Mouse (Mus musculus) 3T3-L1 (cell line): ENCODE data around the gene 6330409D20Rik.

ENCODE experiments used
- DNase-seq: peaks from one replicate; pipeline ENCODE4 v3.0.0-alpha.2; 2015; ENCODE audit warnings: low read depth, low spot score

The 6330409D20Rik gene

DNA sequence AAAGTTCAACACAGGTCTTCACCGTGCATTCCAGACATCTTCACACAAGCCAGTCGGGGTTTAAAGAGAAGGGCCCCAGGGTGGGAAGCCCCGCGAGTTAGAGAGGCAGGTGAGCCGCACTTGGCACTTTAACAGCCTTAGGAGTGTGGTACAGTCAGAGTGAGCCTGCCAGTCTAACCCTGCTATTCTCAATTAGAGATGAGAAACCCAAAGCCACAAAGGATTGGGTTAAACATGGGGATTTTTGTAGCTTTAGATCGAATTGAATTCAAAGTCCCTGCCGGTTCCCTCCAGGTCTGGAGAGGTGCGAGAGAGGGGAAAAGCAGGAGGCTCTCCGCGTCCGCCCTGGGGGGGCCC is at the start of gene 6330409D20Rik:
TSS of gene 6330409D20Rik (minus strand) at position 101 of the 357 bp plus-strand sequence.
- DNase-seq, result no peak

DNA sequence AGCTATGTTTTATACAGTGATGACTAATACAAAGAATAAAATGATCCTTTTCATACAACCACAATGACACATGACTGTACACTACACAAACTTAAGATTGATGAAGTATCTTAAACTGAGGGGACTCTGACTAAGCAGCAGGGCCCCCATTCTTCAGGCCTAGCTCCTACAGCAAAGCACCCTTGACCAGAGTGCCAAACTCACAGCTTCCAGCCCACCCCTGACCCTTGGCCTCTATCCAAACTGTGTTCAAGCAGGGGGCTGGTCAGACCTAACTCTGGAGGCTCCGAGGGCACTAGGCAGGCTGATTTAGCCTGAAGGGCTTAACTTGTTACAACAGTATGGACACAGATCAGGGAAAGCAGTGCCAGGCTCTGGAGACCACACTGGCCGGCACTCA is 47.8 kb upstream of the 6330409D20Rik start:
- peak; percentile 58 for DNase-seq

DNA sequence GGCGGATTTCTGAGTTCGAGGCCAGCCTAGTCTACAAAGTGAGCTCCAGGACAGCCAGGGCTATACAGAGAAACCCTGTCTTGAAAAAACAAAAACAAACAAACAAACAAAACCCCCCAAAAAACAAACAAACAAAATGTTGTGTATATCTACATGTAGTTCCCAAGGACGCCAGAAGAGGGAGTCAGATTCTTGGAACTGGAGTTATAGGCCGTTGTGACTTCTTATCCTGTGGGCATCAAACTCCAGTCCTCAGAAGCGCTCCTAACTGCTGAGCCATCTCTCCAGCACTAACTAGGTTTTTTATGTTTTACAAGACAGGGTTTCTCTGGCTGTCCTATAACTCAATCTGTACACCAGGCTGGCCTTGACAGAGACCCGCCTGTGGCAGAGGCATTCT is 46.4 kb upstream of the 6330409D20Rik start:
- DNase-seq, result peak; percentile 77

DNA sequence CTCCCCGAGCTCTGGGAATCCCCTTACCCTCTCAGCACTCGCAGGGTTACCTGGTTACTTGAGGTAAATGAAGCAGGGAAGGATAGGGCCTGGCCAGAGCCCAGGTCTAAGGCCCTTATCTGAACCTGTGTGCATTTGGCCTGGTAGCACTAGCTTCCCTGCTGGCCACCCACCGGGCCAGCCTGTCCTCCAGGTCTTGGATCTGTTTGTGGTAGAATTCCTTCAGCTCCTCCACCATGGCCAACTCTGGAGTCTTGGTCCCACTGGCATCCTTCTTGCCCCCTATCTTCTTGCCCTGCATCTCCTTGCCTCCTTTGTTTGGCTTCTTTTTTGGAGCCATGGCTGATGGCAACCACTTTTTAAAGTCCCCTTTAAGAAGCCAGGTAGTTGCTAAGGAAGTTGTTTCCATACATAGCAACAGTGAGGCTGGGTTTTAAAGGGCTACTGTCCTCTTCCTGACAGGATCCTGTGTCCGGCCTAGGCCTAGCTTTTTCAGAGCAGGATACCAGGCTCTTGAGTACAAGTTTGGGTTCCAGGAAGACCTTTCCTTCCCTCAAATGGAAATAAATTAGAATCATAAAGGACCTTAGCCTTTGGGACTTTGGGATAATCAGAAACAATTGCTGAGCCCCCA is 43.3 kb upstream of the 6330409D20Rik start, which contains the start of gene Cfap157:
TSS of gene Cfap157 (minus strand) at position 381 of the 634 bp plus-strand sequence.
- no peak for DNase-seq

DNA sequence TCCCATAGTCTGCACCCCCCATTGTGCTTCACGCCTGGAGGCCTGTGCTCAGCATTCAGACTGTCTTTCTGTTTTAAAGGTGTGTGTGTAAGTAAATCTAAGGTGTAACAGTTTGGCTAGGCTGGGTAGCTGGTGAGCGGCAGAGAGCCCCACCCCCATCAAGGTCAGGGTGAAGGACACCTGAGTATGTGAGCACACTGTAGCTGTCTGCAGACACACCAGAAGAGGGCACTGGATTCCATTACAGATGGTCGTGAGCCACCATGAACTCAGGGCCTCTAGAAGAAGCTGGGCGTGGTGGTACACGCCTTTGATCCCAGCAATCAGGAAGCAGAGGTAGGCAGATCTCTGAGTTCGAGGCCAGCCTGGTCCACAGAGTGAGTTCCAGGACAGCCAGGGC is 40.9 kb upstream of the 6330409D20Rik start:
- no peak for DNase-seq

DNA sequence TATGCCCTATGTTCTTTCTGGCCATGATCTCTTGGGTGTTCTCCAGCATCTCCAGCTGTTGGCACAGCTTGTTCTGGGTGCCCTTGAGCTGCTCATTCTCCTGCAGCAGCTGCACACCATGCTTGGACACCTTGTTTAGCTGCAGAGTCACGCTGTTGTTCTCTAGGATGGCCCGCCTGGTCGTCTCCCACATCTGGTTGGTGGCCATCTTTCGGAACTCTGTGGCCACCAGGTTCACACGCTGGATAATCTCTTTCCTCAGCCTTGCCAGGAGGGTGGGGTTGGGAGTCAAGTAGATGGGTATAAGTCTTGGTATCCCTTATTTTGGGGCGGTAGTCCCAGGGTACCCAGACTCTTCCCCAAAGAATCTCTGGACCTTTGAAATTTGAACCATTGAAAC is 38.9 kb upstream of the 6330409D20Rik start:
- no peak for DNase-seq

DNA sequence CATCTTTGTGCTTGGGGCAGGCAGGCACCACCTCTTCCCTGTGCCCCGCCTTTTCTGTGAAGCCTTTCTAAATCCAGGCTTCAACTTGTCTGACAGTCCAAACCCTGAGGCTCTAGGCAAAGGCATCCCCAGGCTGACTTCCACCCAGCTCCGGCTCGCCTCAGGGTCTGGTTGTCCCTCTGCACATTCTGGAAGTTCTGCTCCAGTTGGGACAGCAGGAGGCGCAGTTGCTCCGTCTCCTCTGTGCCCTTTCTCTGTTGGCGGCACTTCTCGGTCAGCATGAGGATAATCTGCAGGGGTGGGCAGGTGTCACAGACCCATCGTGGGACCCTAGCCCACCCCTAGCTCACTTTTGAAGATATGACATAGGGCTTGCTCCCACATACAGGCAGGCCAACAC is 38.3 kb upstream of the 6330409D20Rik start:
- peak; percentile 58 for DNase-seq

DNA sequence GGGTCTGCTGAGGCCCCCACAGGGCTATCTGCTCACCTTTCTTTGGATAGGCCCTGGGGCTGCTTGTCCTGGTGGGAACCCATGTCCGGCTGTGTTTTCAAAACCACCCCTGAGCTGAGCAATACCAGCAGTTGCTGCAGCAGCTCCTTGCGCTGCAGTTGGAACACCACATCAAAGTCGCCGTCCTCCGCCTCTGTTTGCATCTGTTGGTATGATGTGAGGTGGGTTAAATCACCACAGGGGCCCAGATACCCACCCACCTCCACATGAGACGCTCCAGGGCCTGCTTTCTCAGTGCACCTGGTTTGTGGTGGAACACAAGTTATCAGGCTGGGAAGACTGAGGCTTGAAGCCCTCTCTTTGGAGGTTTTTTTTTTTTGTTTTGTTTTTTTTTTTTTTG is 37.3 kb upstream of the 6330409D20Rik start:
- no peak for DNase-seq

DNA sequence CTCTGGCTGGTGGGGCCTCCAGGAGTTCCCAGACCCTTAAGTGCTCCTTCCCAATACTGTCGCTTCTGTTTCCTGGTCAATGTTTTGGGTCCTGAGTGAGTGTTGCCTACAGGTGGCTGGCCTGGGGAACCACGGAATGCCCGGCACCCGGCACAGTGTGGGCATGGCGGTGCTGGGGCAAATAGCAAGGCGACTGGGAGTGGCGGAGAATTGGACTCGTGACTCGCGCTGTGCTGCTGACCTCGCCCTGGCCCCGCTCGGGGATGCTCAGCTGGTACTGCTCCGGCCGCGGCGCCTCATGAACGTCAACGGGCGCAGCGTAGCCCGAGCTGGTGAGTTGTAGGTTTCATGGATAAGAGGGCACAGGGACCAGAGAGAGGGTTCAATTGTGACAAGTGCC is 35.4 kb upstream of the 6330409D20Rik start:
- DNase-seq, result peak; percentile 79

DNA sequence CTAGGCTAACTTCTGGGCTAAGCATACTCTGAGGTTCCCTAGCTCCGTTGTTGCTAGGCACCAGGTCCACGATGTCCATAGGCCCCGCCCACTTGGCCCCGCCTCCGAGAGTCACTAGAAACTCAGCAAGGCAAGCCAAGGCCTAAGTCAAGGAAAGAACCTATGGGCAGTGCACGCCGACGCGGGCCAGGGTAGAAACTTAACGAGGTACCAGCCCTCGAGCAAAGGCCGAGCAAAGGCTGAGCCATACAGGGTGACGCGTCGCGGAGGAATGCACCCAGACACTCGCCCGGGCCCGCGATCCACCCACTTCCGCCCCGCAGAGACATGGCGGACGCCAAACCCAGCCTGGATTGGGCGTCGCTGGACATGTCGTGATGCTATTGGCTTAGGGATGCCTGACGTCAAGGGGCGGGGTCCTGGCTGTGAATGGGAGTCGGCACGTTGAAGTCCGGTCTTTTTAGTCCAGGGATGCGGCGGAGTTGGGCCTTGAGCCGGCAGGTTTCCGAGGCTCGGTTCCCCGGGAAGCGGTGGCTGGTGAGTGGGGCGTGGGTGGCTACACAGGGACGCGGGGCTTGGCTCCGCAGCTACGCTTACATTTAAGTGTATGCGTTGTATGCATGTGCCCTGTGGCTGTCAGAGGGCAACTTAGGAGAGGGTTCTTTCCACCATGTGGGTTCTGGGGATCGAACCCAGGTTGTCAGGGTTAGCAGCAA is 34.7 kb upstream of the 6330409D20Rik start, which contains the start of the genes Ttc16 and Ptrh1:
TSS of gene Ttc16 (minus strand) at position 275 of the 716 bp plus-strand sequence.
TSS of gene Ptrh1 (plus strand) at position 428 of the 716 bp plus-strand sequence.
- peak; percentile 100 for DNase-seq

DNA sequence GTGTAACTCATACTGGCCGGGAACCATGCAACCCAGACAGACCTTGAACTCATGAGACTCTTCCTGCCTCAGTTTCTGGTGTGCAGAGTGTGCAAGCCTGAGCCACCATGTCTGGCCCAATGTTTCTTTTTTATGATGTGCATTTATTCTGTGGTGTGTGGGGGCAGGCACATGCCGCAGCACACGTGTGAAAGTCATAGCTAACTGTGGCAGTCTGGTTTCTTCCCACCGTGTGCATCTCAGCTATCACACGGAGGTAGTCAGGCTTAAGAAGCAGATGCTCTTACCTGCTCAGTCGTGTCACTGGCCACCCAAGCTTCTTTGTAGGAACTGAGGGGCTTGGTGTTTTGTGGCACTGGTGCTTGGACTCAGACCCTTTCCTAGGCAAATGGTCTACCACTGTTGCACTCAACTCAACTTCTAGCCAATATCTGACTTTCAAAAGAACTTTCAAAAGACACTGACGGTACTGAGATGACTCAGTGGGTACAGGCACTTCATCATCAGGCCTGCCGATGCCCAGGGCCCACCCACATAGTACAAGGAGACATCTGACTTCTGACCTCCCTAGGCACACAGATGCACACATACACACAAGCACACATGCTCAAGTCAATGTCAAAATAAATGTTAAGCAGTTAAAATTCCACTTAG is 31.9 kb upstream of the 6330409D20Rik start:
- no peak for DNase-seq

DNA sequence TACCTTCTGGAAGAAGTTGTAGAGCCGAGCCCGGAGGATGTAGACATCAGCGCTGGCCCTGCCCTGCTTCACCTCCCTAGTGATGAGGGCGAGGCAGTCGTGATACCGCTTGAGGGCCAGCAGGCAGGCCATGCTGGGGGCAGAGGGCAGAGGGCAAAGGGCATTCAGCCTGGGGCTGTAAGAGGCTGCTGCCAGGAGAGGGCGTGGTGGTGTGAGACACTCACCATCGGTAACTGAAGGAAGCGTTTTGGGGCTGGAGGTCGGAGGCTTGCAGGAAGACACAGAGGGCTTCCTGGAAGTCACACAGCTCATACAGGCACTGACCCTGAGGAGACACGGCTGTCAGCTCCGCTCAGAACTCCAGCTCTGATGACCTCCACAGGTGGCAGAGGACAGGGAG is 31.1 kb upstream of the 6330409D20Rik start:
- DNase-seq, result no peak

DNA sequence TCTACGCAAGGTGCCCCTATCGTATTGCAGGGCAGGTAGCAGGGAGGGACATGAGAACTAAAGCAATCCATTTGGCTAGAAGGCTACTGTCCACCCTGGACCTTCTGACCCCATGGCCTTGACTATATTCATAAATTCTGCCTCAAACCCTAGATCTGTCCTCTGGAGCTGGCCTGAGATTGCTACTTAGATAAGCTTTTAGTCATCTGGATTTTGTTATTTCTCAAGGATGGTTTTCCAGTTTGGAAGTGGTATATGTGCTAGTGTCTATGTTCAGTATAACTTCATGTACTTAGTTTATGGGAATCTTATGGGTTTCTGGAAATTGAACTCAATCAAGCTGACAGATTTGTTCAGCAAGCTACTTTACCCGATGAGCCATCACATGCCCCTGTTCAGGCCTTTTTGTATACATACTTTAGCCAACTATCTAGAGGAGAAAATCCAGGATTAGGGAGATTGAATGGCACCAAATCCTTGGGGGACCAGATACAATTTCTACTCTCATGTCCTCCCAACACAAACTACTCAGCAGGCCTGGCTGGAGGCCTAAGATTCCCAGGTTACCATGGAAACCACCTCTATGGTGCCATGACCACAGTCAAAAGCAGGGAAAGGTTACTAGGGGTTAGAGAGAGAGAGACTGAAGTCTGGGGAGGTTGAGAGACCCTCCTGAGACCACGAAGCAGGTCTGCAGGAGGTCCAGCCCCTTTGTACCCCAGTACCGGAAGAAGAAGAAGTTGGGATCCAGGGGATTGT is 28.7 kb upstream of the 6330409D20Rik start:
- no peak for DNase-seq

DNA sequence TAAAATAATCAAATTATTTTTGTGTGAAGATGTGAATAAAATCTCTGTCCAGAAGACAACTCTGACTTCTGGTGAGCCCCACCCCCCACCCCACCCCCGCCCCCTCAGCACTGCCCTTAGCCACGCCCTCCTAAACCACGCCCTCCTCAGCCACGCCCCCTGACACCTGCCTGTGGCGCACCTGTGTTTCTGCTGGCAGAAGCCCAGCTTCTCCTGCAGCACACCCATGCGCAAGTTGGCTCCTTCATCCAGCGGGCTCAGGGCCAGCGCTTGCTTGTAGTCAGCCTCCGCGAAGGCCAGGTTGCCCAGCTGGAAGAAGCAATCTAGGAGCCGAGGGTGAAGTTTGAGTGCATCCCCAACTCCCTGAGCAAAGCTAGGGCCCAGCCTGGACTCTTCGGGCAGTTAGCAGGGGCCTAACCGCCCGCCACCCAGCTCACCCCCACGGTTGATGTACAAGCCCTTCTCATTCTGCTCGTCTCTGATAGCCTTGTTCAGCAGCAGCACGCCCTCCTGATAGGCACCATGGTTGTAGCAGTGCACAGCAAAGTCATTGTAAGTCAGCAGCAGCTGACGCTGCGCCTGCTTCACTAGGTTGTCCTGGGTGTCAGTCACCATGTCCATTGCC is 28.0 kb upstream of the 6330409D20Rik start:
- DNase-seq, result no peak

DNA sequence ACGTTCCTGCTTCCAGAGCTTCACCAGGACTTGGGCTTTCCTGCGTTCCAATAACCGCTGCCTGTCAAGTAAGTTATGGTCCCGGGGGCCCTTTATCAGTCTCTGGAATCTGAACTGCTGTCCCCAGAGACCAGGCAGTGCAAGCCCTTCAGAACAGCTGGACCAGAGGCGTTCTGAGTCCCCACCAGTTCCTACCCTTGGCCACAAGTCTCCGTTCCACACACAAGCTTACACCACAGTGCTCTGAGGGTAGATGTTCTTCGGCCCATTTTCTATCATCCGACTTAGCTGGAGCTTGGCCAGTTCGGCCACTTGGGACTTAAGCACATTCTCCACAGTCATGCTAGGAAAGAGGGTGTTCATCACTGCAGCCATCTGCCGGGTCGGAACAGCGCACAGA is 26.4 kb upstream of the 6330409D20Rik start:
- DNase-seq, result no peak

DNA sequence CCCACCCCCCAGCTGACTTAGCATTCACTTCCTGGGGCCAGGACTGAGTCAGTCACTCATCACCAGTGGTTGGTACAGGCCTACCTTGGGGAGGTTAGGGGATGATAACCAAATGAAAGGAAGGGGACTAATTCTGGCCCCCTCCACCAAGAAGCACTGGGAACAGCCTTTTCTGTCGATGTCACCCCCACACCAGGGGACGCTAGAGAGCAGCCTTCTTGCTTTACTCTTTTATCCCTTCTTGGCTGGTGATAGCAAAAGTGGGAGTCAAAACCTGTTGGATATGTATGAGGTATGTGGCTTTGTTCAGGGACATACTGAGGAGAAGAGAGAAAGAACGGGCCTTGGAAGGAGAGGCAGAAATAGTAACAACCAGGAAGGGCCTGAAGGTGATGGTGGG is 22.5 kb upstream of the 6330409D20Rik start:
- no peak for DNase-seq

DNA sequence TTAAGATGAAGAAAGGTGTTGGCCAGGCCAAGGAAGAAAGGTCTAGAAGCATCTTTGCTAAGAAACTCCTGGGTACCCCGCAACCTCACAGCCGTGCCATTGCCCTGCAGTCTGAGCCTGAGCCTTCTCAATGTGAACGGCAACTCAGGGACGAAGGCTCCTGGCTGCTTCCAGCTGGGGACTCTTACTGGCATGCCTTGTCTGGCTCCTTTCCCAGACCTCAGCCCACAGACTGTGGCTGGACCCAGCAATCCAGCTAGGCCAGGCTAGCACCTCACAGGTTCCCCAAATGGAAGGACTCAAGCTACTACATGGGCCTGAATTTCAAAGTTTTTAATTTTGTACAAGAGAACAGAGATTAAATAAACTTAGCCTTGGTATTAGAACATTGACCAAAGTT is 21.0 kb upstream of the 6330409D20Rik start:
- DNase-seq, result peak; percentile 40

DNA sequence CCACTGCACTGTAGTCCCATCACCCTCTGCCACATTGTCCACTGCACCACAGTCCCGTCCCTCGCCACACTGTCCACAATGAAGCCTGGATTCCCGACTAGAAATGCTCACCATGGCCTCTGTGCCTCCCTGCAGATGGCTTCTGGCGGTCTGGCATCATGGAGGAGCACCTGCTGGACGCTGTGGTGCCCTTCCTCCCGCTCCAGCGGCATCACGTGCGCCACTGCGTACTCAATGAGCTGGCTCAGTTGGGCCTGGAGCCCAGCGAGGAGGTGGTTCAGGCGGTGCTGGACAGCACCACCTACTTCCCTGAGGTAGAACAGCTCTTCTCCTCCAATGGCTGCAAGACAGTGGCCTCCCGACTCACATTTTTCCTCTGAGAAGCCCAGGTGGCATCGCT is 20.5 kb upstream of the 6330409D20Rik start:
- no peak for DNase-seq

DNA sequence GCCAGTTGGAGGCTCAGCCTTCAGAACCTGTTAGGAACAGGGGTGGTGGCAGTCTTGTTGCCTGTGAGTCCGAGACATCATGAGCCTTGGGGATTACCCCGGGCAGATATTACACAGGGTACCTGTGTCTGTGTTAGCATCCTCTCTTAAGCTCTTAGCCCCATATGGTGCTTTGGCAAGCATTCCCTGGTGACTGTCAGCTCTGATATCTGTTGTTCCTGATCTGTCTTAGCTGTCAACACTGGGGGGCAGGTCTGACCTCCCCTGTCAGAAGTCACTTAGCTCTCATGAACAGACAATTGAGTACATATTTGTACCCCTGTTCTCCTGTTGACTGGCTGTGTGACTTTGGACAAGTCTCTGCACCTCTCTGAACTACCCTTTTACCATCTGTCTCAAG is 18.2 kb upstream of the 6330409D20Rik start:
- DNase-seq, result no peak

DNA sequence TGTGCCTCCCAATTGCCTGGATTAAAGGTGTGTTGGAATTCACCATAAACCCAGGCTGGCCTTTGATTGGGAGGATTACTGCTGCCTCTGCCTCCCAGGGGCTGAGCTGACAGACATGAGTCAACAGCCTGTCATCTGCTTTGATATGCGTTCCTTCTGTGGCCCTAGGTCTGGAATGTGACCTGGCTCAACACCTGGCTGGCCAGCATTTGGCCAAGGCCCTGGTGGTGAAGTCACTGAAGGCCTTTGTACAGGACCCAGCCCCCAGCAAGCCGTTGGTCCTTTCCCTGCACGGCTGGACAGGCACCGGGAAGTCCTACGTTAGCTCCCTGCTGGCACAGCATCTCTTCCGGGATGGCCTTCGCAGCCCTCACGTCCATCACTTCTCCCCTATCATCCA is 17.7 kb upstream of the 6330409D20Rik start:
- DNase-seq, result peak; percentile 46

DNA sequence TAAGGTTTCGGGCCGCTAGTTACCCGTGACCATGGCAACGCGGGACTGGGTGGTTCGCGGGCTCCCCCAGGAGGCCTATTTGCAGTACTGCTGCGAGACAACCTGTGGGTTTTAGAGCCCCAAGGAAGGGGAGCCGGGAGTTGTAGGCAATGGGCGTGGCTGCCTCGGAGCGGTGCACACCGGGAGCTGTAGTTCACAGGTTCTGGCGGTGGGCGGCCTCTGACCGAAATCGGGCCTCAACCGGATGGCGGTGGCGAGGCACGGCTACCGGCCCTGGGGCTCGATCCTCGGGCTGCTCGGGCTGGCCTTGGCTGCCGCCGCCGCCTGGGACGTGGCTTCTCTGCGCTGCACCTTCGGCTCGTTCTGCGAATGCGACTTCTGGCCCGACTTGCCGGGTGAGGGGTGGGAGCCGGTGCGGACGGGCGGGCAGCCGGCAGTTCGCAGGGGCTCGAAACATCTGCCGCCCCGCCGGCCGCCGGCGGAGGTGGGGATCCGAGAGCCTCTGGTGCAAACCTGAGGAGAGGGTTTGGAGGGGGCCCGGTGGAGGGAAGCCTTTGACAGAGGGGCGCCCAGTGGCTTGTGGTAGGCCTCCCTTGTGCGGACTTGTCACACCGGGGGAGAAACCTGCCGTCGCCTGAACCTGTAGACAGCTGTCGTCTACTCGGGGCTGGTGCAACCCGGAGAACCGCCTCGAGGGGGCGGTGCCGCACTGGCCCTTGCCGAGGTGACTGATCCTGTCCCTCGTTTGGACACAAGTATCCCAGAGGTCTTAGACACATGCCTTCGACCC is 16.4 kb upstream of the 6330409D20Rik start, which contains the start of gene Tor2a:
TSS of gene Tor2a (plus strand) at position 179 of the 790 bp plus-strand sequence.
- DNase-seq, result peak; percentile 99
